Mouse (Mus musculus): Measurements from ENCODE around the gene Olfr644.

The Olfr644 gene

GRCm38 (mm10) chr7:104071769-104072168, at the start of gene Olfr644:
Olfr644 (minus strand) TSS chr7:104071869.
- DNase-seq: no peak

DNA sequence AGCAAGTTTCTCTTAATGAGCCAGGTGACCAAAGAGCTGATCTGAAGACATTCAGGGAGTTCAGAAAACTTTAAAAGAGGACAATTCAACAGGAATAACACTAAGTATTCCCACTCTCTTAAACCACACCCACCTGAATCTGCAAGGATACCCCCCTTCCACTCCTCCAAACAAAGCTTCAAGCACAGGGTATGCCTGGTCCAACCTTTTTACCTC, 33.0 kb upstream of the Olfr644 start, which contains the start of gene Olfr646:
Olfr646 (plus strand) TSS at position 117 of the 216 bp plus-strand sequence.
- no peak for DNase-seq

DNA sequence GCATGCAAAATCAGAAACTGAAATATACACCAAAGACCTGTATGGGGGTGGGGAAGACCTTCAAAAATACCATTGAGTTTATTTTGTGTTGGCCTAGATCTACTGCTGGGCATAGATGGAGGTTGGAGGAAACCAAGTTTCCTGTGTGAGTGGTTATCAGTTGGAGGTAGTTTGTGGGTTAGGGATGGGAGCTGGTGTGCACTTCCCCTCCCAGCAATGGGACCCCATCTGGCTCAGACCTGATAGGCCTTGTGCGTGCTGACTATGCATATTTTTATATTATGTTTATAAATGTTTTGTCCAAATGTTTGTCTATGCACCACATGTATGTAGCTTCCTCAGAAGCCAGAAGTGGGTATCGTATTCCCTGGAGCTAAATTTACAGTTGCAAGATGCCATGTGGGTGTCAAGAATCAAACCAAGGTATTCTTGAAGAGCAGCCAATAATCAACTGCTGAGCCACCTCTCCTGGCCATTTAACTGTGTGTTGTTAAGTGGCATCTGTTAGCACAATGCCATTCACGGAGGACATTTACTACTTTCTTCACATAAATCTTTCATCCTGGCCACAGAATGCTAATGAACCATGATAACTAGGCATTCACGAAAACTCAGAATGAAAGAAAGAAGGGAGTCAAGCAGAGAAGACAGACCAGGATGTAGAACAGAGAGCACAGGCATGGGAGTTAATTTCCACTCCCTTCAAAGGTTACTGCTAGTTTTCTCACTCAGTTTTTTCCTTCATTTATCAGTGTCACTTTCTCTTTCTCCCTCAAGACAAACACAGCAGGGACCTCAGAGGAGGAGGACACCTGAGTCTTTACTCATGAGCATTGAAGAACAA, 32.5 kb upstream of the Olfr644 start:
- DNase-seq: no peak

GRCm38 (mm10) chr7:104085365-104085764, 13.7 kb upstream of the Olfr644 start, which contains the start of gene Olfr645:
Olfr645 (minus strand) TSS chr7:104085465.
- no peak for DNase-seq

- DNase-seq: no peak
Measured at GRCm38 (mm10) chr7:104061345-104061744, 10.3 kb downstream of the Olfr644 start, which contains the start of gene 4930516K23Rik. 4930516K23Rik (minus strand) TSS chr7:104061445.

- no peak for DNase-seq
Measured at GRCm38 (mm10) chr7:104059215-104059614, 12.5 kb downstream of the Olfr644 start.

- no peak for DNase-seq
Measured at GRCm38 (mm10) chr7:104052566-104052965, 19.1 kb downstream of the Olfr644 start, which contains the start of gene Olfr642. Olfr642 (minus strand) TSS chr7:104052666.

- no peak for DNase-seq
Measured at GRCm38 (mm10) chr7:104050745-104051144, 20.9 kb downstream of the Olfr644 start.

DNA sequence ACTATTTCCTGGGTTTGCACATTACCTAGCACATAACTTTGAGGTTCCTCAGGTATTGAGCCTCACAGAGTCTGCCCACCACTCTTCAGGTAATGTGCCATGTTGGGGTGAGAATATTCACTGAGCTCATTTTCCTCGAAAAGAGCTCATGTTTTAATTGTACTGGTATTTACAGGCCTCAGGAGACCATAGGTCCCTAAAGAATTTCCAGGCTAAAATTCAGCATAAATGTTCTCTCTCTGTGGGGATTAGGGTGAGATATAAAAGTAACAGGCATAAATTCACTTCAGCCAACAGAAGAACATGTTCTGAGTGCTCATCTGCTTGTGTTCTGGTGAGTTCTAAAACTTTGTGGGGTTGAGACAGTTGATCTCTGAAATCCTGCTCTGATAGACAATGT, 36.5 kb downstream of the Olfr644 start, which contains the start of gene Olfr641:
Olfr641 (plus strand) TSS at position 301 of the 400 bp plus-strand sequence.
- DNase-seq: no peak

GRCm38 (mm10) chr7:104026978-104027377, 44.7 kb downstream of the Olfr644 start:
- no peak for DNase-seq

- no peak for DNase-seq
Measured at GRCm38 (mm10) chr7:104025473-104025872, 46.2 kb downstream of the Olfr644 start, which contains the start of gene Olfr640. Olfr640 (minus strand) TSS chr7:104025573.

DNA sequence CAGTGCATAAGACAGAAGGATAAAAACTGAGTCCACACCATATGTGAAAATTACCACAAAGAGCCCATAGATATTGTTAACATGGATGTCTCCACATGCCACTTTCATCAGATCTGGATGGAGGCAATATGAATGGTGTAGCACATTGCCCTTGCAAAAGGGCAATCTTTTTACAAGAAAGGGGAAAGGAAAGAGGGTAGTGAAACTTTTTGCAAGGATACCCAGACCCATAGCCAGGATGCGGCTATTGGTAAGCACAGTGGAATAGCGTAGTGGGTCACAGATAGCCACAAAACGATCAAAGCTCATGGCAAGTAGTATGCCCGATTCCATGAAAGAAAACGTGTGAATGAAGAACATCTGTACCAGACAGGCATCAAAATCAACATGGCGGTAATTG, 50.0 kb downstream of the Olfr644 start:
- DNase-seq: no peak

- DNase-seq: no peak
Measured at GRCm38 (mm10) chr7:104018953-104019352, 52.7 kb downstream of the Olfr644 start.

GRCm38 (mm10) chr7:104017203-104017602, 54.5 kb downstream of the Olfr644 start, which contains the start of gene Olfr639:
Olfr639 (minus strand) TSS chr7:104017303.
- DNase-seq: no peak

All from kidney, adult 18-20 months (tissue).